8 mouse cellular contexts compared by ENCODE assay signal in the genomic region with DNA sequence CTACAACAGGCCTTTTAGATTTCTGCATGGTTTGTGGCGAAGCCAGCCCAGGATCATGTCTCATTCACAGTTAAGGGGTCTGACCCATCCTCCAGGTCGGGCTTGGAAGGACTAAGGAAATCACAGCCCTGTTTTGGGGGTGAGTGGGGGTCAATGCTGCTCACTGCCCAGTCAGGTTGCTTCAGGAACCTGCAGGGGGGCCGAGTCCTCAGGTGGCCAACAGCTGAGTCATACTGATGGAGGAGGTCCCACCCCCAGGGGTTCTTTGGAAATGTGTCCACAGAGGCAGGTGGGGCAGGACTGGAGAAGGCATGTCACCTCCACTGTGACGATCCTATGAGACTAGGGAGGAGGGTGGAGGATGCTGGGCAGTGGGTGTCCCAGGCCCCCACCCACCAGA. TPM values are rescaled to one million over a fixed set of nuclear protein-coding genes. Genes with fewer than 3 reads are reported as not detected.
A peak's percentile ranks its signal among the peaks of the same experiment; 100 is the strongest.
DNase-seq lines count a peak whose midpoint lies in the region; ATAC-seq lines count a peak whose summit lies in the region.

No protein-coding gene starts in this region.

- 0 out of 2 replicates have a peak overlapping the region, but pooled peaks have one; percentile 45 for H3K27ac ChIP-seq in hindbrain, embryonic 10.5 days
- H3K27ac ChIP-seq in hindbrain, embryonic 13.5 days: no peak overlapping the region
- peak overlapping the region; percentile 54 for H3K27ac ChIP-seq in brown adipose tissue, adult 24 weeks (replicated peaks; ENCODE audit: low read depth, low read length)
- peak overlapping the region; percentile 89 for H3K27ac ChIP-seq in heart, embryonic 16.5 days (ENCODE audit: low read length)
- peak overlapping the region; percentile 46; the same call in 1 of the 2 replicates for H3K27ac ChIP-seq in liver, embryonic 16.5 days (ENCODE audit: low read length)

- WGBS in hindbrain, embryonic 10.5 days: 69% methylated on average over 4 of the region's 4 CpGs
- WGBS in hindbrain, embryonic 13.5 days: 64% methylated on average over 4 of the region's 4 CpGs
- 59% methylated on average over 4 of the region's 4 CpGs for WGBS in heart, embryonic 16.5 days
- 41% methylated on average over 4 of the region's 4 CpGs for WGBS in liver, embryonic 16.5 days (ENCODE audit: insufficient replicate concordance)

- no peaks in the 10 kb centered on the region for H3K9me3 ChIP-seq in hindbrain, embryonic 10.5 days
- H3K9me3 ChIP-seq in hindbrain, embryonic 13.5 days: no peaks in the 10 kb centered on the region
- no peaks in the 10 kb centered on the region for H3K9me3 ChIP-seq in heart, embryonic 16.5 days (replicated peaks; ENCODE audit: control insufficient read depth, low read length)
- H3K9me3 ChIP-seq in liver, embryonic 16.5 days (replicated peaks; ENCODE audit: control insufficient read depth, low read length): no peaks in the 10 kb centered on the region

- no peak for ATAC-seq in hindbrain, embryonic 13.5 days (ENCODE audit: low FRiP score)
- ATAC-seq in heart, embryonic 16.5 days (replicated peaks; ENCODE audit: extremely low read depth, insufficient read depth, low FRiP score): no peak
- ATAC-seq in liver, embryonic 16.5 days (ENCODE audit: low read depth): no peak

- no peak overlapping the region for H3K9ac ChIP-seq in hindbrain, embryonic 13.5 days
- peak overlapping the region; percentile 69 for H3K9ac ChIP-seq in heart, embryonic 16.5 days (ENCODE audit: low read length)
- H3K9ac ChIP-seq in liver, embryonic 16.5 days (ENCODE audit: low read depth, low read length): peak overlapping the region; percentile 30; the same call in 1 of the 2 replicates

- no peak overlapping the region for H3K4me3 ChIP-seq in hindbrain, embryonic 10.5 days
- H3K4me3 ChIP-seq in hindbrain, embryonic 13.5 days: no peak overlapping the region
- H3K4me3 ChIP-seq in brown adipose tissue, adult 24 weeks (ENCODE audit: insufficient read depth, low read depth, low read length): no peak overlapping the region
- no peak overlapping the region for H3K4me3 ChIP-seq in heart, embryonic 16.5 days (ENCODE audit: low read length)
- no peak overlapping the region for H3K4me3 ChIP-seq in liver, embryonic 16.5 days (ENCODE audit: low read depth, low read length)

- no peaks in the 10 kb centered on the region for H3K27me3 ChIP-seq in hindbrain, embryonic 10.5 days (ENCODE audit: insufficient read depth, poor library complexity, severe bottlenecking)
- H3K27me3 ChIP-seq in hindbrain, embryonic 13.5 days: no peaks in the 10 kb centered on the region
- no peaks in the 10 kb centered on the region for H3K27me3 ChIP-seq in heart, embryonic 16.5 days (ENCODE audit: control insufficient read depth, insufficient read depth, low read length)
- H3K27me3 ChIP-seq in liver, embryonic 16.5 days (ENCODE audit: control insufficient read depth, insufficient read depth, low read depth, low read length): no peaks in the 10 kb centered on the region

- peaks cover 49% of the 10 kb centered on the region for H3K4me1 ChIP-seq in hindbrain, embryonic 10.5 days (replicated peaks)
- H3K4me1 ChIP-seq in hindbrain, embryonic 13.5 days (replicated peaks): peaks cover 38% of the 10 kb centered on the region
- H3K4me1 ChIP-seq in brown adipose tissue, adult 24 weeks (ENCODE audit: control insufficient read depth, insufficient read depth, insufficient read length, low read length): peaks cover 35% of the 10 kb centered on the region
- peaks cover 44% of the 10 kb centered on the region for H3K4me1 ChIP-seq in heart, embryonic 16.5 days (ENCODE audit: control insufficient read depth, insufficient read depth, low read length)
- peaks cover 38% of the 10 kb centered on the region for H3K4me1 ChIP-seq in liver, embryonic 16.5 days (ENCODE audit: control insufficient read depth, low read depth, low read length)

- H3K36me3 ChIP-seq in hindbrain, embryonic 10.5 days: peaks cover 52% of the 10 kb centered on the region
- H3K36me3 ChIP-seq in hindbrain, embryonic 13.5 days: peaks cover 52% of the 10 kb centered on the region
- peaks cover 43% of the 10 kb centered on the region for H3K36me3 ChIP-seq in heart, embryonic 16.5 days (ENCODE audit: control insufficient read depth, insufficient read depth)
- peaks cover 41% of the 10 kb centered on the region for H3K36me3 ChIP-seq in liver, embryonic 16.5 days (ENCODE audit: control insufficient read depth, insufficient read depth)

- no peak overlapping the region for H3K4me2 ChIP-seq in hindbrain, embryonic 13.5 days
- peak overlapping the region; percentile 47; the same call in 1 of the 2 replicates for H3K4me2 ChIP-seq in heart, embryonic 16.5 days (ENCODE audit: low read depth, low read length)
- peak overlapping the region; percentile 54 for H3K4me2 ChIP-seq in liver, embryonic 16.5 days (ENCODE audit: low read depth, low read length)

- no peak for DNase-seq in hindbrain, embryonic 10.5 days (ENCODE audit: low spot score)
- no peak for DNase-seq in layer of hippocampus, adult 11-12 months (ENCODE audit: low spot score)
- no peak for DNase-seq in embryo, embryonic 10.5 days (ENCODE audit: low spot score)
- no peak for DNase-seq in embryo, embryonic 9.5 days (ENCODE audit: extremely low spot score)

RNA-seq across cellular contexts. Expression of a gene that starts 8.6 kb away (rescaled TPM):
- 77.0 and 77.1 TPM in 2 replicates for polyA plus RNA-seq in hindbrain, embryonic 10.5 days (2016; fragmentation: Nextera tagmentation; extraction: Ambion mirVana)
- polyA plus RNA-seq in hindbrain, embryonic 13.5 days (2015; fragmentation: Nextera tagmentation; extraction: Ambion mirVana): 75.7 and 77.8 TPM in 2 replicates
- polyA plus RNA-seq in brown adipose tissue, adult 24 weeks (2012; ENCODE audit: insufficient read depth, insufficient read length, missing spikeins): 20.6 and 33.9 TPM in 2 replicates
- 41.7 and 58.2 TPM in 2 replicates for polyA plus RNA-seq in heart, embryonic 16.5 days (2015; fragmentation: Nextera tagmentation; extraction: Ambion mirVana)
- polyA plus RNA-seq in liver, embryonic 16.5 days (2015; fragmentation: Nextera tagmentation; extraction: Ambion mirVana): 2.8 and 5.1 TPM in 2 replicates

RNA-seq across cellular contexts. Expression of a gene that starts 12.5 kb away (rescaled TPM):
- 93.2 and 97.8 TPM in 2 replicates for polyA plus RNA-seq in hindbrain, embryonic 10.5 days (2016; fragmentation: Nextera tagmentation; extraction: Ambion mirVana)
- 55.4 and 56.2 TPM in 2 replicates for polyA plus RNA-seq in hindbrain, embryonic 13.5 days (2015; fragmentation: Nextera tagmentation; extraction: Ambion mirVana)
- polyA plus RNA-seq in brown adipose tissue, adult 24 weeks (2012; ENCODE audit: insufficient read depth, insufficient read length, missing spikeins): 313 and 519 TPM in 2 replicates
- polyA plus RNA-seq in heart, embryonic 16.5 days (2015; fragmentation: Nextera tagmentation; extraction: Ambion mirVana): 82.1 and 92.8 TPM in 2 replicates
- polyA plus RNA-seq in liver, embryonic 16.5 days (2015; fragmentation: Nextera tagmentation; extraction: Ambion mirVana): 41.5 and 54.4 TPM in 2 replicates

RNA-seq across cellular contexts. Expression of a gene that starts 36.3 kb away (rescaled TPM):
- 68.8 and 77.2 TPM in 2 replicates for polyA plus RNA-seq in hindbrain, embryonic 10.5 days (2016; fragmentation: Nextera tagmentation; extraction: Ambion mirVana)
- 51.8 and 56.8 TPM in 2 replicates for polyA plus RNA-seq in hindbrain, embryonic 13.5 days (2015; fragmentation: Nextera tagmentation; extraction: Ambion mirVana)
- 5.2 and 12.0 TPM in 2 replicates for polyA plus RNA-seq in brown adipose tissue, adult 24 weeks (2012; ENCODE audit: insufficient read depth, insufficient read length, missing spikeins)
- polyA plus RNA-seq in heart, embryonic 16.5 days (2015; fragmentation: Nextera tagmentation; extraction: Ambion mirVana): 29.0 and 33.4 TPM in 2 replicates
- 26.1 and 27.4 TPM in 2 replicates for polyA plus RNA-seq in liver, embryonic 16.5 days (2015; fragmentation: Nextera tagmentation; extraction: Ambion mirVana)

RNA-seq across cellular contexts. Expression of a gene that starts 36.5 kb away (rescaled TPM):
- 13.7 and 18.7 TPM in 2 replicates for polyA plus RNA-seq in hindbrain, embryonic 10.5 days (2016; fragmentation: Nextera tagmentation; extraction: Ambion mirVana)
- 36.4 and 42.8 TPM in 2 replicates for polyA plus RNA-seq in hindbrain, embryonic 13.5 days (2015; fragmentation: Nextera tagmentation; extraction: Ambion mirVana)
- 2.5 and 5.0 TPM in 2 replicates for polyA plus RNA-seq in brown adipose tissue, adult 24 weeks (2012; ENCODE audit: insufficient read depth, insufficient read length, missing spikeins)
- 11.2 and 13.2 TPM in 2 replicates for polyA plus RNA-seq in heart, embryonic 16.5 days (2015; fragmentation: Nextera tagmentation; extraction: Ambion mirVana)
- 9.3 and 10.4 TPM in 2 replicates for polyA plus RNA-seq in liver, embryonic 16.5 days (2015; fragmentation: Nextera tagmentation; extraction: Ambion mirVana)

RNA-seq across cellular contexts. Expression of a gene that starts 42.8 kb away (rescaled TPM):
- polyA plus RNA-seq in hindbrain, embryonic 10.5 days (2016; fragmentation: Nextera tagmentation; extraction: Ambion mirVana): 169 and 180 TPM in 2 replicates
- polyA plus RNA-seq in hindbrain, embryonic 13.5 days (2015; fragmentation: Nextera tagmentation; extraction: Ambion mirVana): 98.5 and 102 TPM in 2 replicates
- 50.9 and 67.7 TPM in 2 replicates for polyA plus RNA-seq in brown adipose tissue, adult 24 weeks (2012; ENCODE audit: insufficient read depth, insufficient read length, missing spikeins)
- 50.7 and 103 TPM in 2 replicates for polyA plus RNA-seq in heart, embryonic 16.5 days (2015; fragmentation: Nextera tagmentation; extraction: Ambion mirVana)
- 5.0 and 9.8 TPM in 2 replicates for polyA plus RNA-seq in liver, embryonic 16.5 days (2015; fragmentation: Nextera tagmentation; extraction: Ambion mirVana)
